Mouse (Mus musculus) thymus, adult 2 months (tissue): ENCODE results near the gene Gtf2ird1.

ENCODE experiments used
- CTCF ChIP-seq: fragments of 200-500 bp; IDR thresholded peaks from 2 replicates; pipeline ENCODE4 v1.5.1; 2012; ENCODE audit warnings: mild to moderate bottlenecking, control low read depth, low read length, moderate library complexity, borderline replicate concordance; ENCODE audit not compliant: control insufficient read depth, poor library complexity, insufficient read depth; ENCODE audit errors: extremely low read depth
- POLR2A ChIP-seq: fragments of 200-500 bp; IDR thresholded peaks from 2 replicates; pipeline ENCODE4 v1.6.1; 2012; ENCODE audit warnings: mild to moderate bottlenecking, low read length, control low read depth, moderate library complexity; ENCODE audit not compliant: control insufficient read depth, poor library complexity, insufficient read depth; ENCODE audit errors: extremely low read depth

DNA sequence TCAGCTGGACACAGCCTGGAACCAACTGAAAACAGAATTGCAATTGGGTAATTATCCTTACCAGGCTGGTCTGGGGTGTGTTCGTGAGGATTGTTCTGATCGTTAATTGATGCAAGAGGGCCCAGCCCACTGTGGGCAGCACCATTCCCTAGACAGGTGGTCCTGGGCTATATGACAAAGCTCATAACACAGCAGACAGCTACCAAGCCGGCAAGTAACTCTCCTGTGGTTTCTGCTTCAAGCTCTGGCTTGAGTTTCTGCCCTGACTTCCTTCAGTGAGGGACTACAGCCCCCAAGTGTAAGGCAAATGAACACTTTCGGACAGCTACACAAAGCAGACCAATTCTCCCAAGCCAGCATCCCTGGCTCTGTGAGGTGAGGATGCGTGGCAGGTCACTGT lies 40.5 kb upstream of the Gtf2ird1 start:
- TF ChIP-seq POLR2A (no peak), CTCF (no peak)
